Mouse (Mus musculus): Measurements from ENCODE around the gene Ovol2. TPM values are rescaled to one million over a fixed set of nuclear protein-coding genes. Genes with fewer than 3 reads are reported as not detected.

The Ovol2 gene
- polyA plus RNA-seq (2014; fragmentation: Nextera tagmentation; extraction: Ambion mirVana): 1.8 and 2.1 TPM in 2 replicates

DNA sequence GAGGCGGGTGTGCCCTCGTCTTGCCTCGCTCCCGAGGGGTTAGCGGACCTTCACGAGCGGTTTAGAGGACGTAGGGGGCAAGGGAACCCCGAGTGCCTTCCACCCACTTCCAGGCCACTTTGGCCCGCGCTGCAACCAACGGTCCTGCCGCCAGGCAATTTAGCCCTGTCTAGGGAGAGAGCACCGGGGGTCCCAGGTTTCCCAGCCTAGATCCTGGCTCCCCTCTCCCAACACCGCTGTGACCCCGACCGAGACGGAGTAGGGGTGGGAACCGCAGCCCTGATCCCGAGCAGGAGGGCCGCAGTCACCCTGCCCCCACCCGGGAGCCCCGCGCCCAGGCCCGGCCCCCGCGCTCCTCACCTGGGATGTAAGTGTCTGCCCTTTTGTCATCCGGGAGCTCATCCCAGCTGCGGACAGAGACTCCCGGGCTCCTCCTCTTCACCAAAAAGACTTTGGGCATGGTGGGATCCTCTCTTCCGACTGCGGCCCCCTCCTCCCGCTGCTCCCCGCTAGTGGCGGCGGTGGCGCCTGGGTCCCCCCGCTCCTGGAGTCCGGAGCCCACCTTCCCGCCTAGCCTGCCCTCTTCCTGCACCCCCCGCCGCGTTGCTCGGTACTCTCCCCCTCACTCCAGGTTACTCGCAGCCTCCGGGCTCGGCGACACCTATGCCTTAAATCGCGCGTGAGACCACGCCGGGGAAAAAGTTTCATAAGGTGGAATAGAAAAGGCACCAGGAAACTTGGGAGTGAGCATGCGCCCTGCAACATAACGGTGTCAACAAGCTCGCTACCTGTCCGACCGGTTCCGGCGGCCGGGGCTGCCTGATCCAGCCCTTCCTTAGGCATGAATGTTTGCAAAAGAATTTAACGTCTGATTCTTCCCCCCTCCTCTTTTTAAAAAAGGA is at the start of gene Ovol2:
Gene Ovol2 (minus strand): TSS at position 746 of the 902 bp plus-strand sequence.
- peak within 1 kb of the TSS; percentile 49 for H3K4me3 ChIP-seq (ENCODE audit: low read length)
- H3K9ac ChIP-seq (ENCODE audit: low read depth, low read length): peak within 1 kb of the TSS; percentile 40; the same call in 1 of the 2 replicates
- peak; percentile 58 for ATAC-seq (ENCODE audit: low FRiP score, low TSS enrichment)
- H3K27ac ChIP-seq (ENCODE audit: low read depth, low read length): no peak within 1 kb of the TSS
- H3K9me3 ChIP-seq (ENCODE audit: control insufficient read depth, low read length): no peaks in the 10 kb centered on the region
- H3K4me1 ChIP-seq (ENCODE audit: control insufficient read depth, insufficient read depth, low read length): peaks cover 22% of the 10 kb centered on the region
- WGBS: 1% methylated on average over 61 of the region's 62 CpGs
- H3K36me3 ChIP-seq (ENCODE audit: control insufficient read depth, insufficient read depth, low read length): no peaks in the 10 kb centered on the region
- H3K27me3 ChIP-seq (ENCODE audit: control insufficient read depth, insufficient read depth, low read length): peaks cover 51% of the 10 kb centered on the region
- peak within 1 kb of the TSS; percentile 83 for H3K4me2 ChIP-seq (replicated peaks; ENCODE audit: low read depth, low read length)

DNA sequence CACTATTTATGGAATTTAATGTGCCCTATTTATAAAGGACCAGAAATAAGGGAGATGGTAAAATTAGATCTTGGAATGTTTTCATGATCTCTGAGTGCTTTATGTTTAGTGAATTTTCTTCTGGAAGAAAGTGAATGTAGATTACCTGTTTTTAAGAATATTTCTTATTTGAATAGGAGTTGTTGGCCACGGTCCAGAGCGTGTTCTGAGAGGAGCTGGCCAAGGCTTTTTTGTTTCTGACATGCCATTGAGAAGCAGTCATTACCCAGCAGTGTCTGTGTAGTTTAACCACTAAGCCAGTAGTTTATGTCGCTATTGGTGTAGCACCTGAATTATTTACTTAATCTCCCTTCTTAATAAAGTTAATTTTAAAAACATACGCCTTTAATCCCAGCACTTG is 49.8 kb upstream of the Ovol2 start:
- H3K36me3 ChIP-seq (ENCODE audit: control insufficient read depth, insufficient read depth, low read length): peaks cover 84% of the 10 kb centered on the region
- no peak overlapping the region for H3K27ac ChIP-seq (ENCODE audit: low read depth, low read length)
- H3K9ac ChIP-seq (ENCODE audit: low read depth, low read length): no peak overlapping the region
- no peaks in the 10 kb centered on the region for H3K4me1 ChIP-seq (ENCODE audit: control insufficient read depth, insufficient read depth, low read length)
- H3K4me2 ChIP-seq (replicated peaks; ENCODE audit: low read depth, low read length): no peak overlapping the region
- H3K9me3 ChIP-seq (ENCODE audit: control insufficient read depth, low read length): no peaks in the 10 kb centered on the region
- no peak overlapping the region for H3K4me3 ChIP-seq (ENCODE audit: low read length)
- H3K27me3 ChIP-seq (ENCODE audit: control insufficient read depth, insufficient read depth, low read length): no peaks in the 10 kb centered on the region
- 96% methylated on average over 4 of the region's 4 CpGs for WGBS
- no peak for ATAC-seq (ENCODE audit: low FRiP score, low TSS enrichment)

DNA sequence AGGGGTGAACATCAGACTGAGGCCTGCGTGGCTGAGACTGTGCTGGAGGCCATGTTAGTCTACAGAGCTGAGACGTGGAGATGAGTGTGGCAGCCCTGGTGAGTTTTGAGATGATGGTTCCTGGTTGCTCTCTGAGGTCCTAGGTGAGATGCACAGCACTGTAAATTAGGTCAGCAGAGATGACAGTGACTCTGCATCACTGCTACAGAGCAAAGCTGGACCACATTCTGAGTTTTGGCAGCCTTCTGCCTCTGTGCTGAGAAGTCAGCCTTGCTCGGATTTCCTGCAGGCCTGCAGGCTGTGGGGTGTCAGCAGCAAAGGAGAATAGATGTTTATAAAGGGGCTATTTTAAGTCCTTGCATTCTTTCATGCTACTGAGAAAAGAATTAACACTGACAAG is 49.3 kb upstream of the Ovol2 start:
- WGBS: 83% methylated on average over 3 of the region's 3 CpGs
- no peaks in the 10 kb centered on the region for H3K9me3 ChIP-seq (ENCODE audit: control insufficient read depth, low read length)
- H3K27me3 ChIP-seq (ENCODE audit: control insufficient read depth, insufficient read depth, low read length): no peaks in the 10 kb centered on the region
- no peaks in the 10 kb centered on the region for H3K4me1 ChIP-seq (ENCODE audit: control insufficient read depth, insufficient read depth, low read length)
- no peak overlapping the region for H3K4me2 ChIP-seq (replicated peaks; ENCODE audit: low read depth, low read length)
- no peak overlapping the region for H3K27ac ChIP-seq (ENCODE audit: low read depth, low read length)
- no peak for ATAC-seq (ENCODE audit: low FRiP score, low TSS enrichment)
- no peak overlapping the region for H3K4me3 ChIP-seq (ENCODE audit: low read length)
- peaks cover 82% of the 10 kb centered on the region for H3K36me3 ChIP-seq (ENCODE audit: control insufficient read depth, insufficient read depth, low read length)
- H3K9ac ChIP-seq (ENCODE audit: low read depth, low read length): no peak overlapping the region

DNA sequence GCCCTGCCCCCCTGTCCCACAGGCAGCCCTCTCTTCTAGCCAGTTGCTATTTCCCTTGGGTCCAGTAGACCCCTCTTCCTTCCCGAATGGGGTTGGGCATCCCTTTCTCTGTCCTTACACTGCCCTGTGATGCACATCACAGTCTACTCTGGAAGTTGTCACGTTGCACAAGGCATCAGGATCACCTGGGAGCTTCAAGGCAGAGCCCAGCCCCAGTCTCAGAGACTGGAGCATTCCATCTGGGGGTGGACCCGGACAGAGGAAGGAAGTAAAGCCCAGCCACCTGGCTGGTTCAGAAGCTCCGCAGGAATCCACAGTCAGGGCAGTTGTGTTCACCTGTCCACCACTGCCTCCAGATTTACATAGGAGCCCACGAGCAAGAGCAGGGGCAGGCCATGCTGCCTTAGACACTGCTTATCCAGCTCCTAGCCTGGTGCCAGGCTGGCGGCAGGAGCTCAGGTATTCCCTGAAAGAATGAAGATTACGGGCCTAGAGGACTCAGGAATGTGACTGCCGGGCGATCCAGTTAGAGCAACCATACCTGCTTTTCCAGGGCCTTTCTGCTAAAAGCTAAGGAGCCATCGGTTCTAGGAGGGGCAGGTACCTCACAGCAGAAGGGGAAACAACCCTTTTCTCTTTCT is 43.2 kb upstream of the Ovol2 start:
- Histone ChIP-seq H3K4me1 (ENCODE audit: control insufficient read depth, insufficient read depth, low read length) (no peaks in the 10 kb centered on the region), H3K4me3 (ENCODE audit: low read length) (no peak overlapping the region), H3K27me3 (ENCODE audit: control insufficient read depth, insufficient read depth, low read length) (no peaks in the 10 kb centered on the region), H3K9ac (ENCODE audit: low read depth, low read length) (no peak overlapping the region), H3K36me3 (ENCODE audit: control insufficient read depth, insufficient read depth, low read length) (peaks cover 61% of the 10 kb centered on the region), H3K9me3 (ENCODE audit: control insufficient read depth, low read length) (no peaks in the 10 kb centered on the region), H3K27ac (ENCODE audit: low read depth, low read length) (no peak overlapping the region), H3K4me2 (replicated peaks; ENCODE audit: low read depth, low read length) (no peak overlapping the region)
- WGBS: 89% methylated on average over 10 of the region's 10 CpGs
- ATAC-seq (ENCODE audit: low FRiP score, low TSS enrichment): no peak

DNA sequence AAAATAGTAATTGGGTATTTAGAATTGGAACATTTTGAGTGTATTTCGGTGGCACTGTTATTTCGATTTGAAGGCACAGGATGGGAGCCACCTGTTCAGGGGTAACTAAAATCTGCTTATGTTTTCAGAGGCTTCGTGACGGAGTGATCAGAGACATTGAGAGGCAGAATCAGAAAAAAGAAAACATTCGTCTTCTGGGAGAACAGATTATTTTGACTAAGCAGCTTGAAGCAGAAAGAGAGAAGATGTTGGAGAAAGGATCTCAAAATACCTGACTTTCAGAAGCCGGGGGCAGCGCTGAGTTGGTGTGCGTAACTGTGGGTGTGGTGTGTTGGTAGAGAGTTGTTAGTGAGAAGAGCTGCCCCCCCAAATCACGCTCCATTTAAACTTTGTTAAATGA is 41.1 kb upstream of the Ovol2 start:
- Histone ChIP-seq H3K9me3 (ENCODE audit: control insufficient read depth, low read length) (no peaks in the 10 kb centered on the region), H3K4me2 (replicated peaks; ENCODE audit: low read depth, low read length) (no peak overlapping the region), H3K4me1 (ENCODE audit: control insufficient read depth, insufficient read depth, low read length) (no peaks in the 10 kb centered on the region), H3K9ac (ENCODE audit: low read depth, low read length) (no peak overlapping the region), H3K27me3 (ENCODE audit: control insufficient read depth, insufficient read depth, low read length) (no peaks in the 10 kb centered on the region), H3K4me3 (ENCODE audit: low read length) (no peak overlapping the region), H3K27ac (ENCODE audit: low read depth, low read length) (no peak overlapping the region), H3K36me3 (ENCODE audit: control insufficient read depth, insufficient read depth, low read length) (peaks cover 43% of the 10 kb centered on the region)
- ATAC-seq (ENCODE audit: low FRiP score, low TSS enrichment): no peak
- WGBS: 92% methylated on average over 9 of the region's 9 CpGs

DNA sequence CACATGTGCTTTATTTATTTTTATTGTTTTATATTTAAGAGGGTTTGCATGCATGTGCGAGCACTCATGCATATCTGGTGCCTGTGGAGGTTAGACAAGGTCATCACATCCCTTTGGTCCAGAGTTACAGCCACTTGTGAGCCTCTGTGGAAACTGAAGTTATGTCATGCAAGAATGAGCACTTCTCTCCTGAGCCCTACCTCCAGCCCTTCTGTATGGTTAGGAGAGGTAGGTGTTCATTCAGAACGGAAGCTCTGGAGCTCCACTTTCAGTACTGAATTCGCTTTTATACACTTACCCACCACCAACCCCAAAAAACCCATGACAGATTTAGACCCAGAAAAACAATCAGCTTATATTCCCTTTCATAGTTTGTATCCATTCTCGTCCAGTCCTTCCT is 39.6 kb upstream of the Ovol2 start:
- no peak for ATAC-seq (ENCODE audit: low FRiP score, low TSS enrichment)
- H3K36me3 ChIP-seq (ENCODE audit: control insufficient read depth, insufficient read depth, low read length): peaks cover 34% of the 10 kb centered on the region
- no peaks in the 10 kb centered on the region for H3K27me3 ChIP-seq (ENCODE audit: control insufficient read depth, insufficient read depth, low read length)
- WGBS: 65% methylated on average over 4 of the region's 4 CpGs
- H3K4me3 ChIP-seq (ENCODE audit: low read length): no peak overlapping the region
- H3K9me3 ChIP-seq (ENCODE audit: control insufficient read depth, low read length): no peaks in the 10 kb centered on the region
- no peak overlapping the region for H3K4me2 ChIP-seq (replicated peaks; ENCODE audit: low read depth, low read length)
- no peaks in the 10 kb centered on the region for H3K4me1 ChIP-seq (ENCODE audit: control insufficient read depth, insufficient read depth, low read length)
- H3K27ac ChIP-seq (ENCODE audit: low read depth, low read length): no peak overlapping the region
- no peak overlapping the region for H3K9ac ChIP-seq (ENCODE audit: low read depth, low read length)

DNA sequence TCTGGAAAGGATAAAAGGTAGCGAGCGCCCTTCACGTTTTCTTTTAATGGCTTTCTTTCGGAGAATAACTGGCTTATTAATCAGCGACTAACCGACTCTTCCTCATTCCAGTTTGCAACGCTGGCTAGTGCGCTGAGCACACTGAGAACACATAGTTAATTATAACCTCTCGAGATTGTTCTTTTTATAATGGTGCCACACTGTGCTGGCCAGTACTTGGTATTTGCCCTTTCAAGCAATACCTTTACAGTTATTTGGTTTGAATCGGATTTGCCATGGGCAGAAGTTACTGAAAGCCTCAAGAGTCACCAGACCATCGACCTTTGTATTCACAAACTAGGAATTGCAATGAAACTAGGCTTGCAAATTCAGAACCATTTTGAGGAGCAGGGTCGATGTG is 37.6 kb upstream of the Ovol2 start:
- no peaks in the 10 kb centered on the region for H3K4me1 ChIP-seq (ENCODE audit: control insufficient read depth, insufficient read depth, low read length)
- peak overlapping the region; percentile 90 for H3K9ac ChIP-seq (ENCODE audit: low read depth, low read length)
- no peaks in the 10 kb centered on the region for H3K27me3 ChIP-seq (ENCODE audit: control insufficient read depth, insufficient read depth, low read length)
- H3K36me3 ChIP-seq (ENCODE audit: control insufficient read depth, insufficient read depth, low read length): peaks cover 16% of the 10 kb centered on the region
- H3K27ac ChIP-seq (ENCODE audit: low read depth, low read length): peak overlapping the region; percentile 95
- ATAC-seq (ENCODE audit: low FRiP score, low TSS enrichment): no peak
- 1% methylated on average over 12 of the region's 12 CpGs for WGBS
- H3K9me3 ChIP-seq (ENCODE audit: control insufficient read depth, low read length): no peaks in the 10 kb centered on the region
- peak overlapping the region; percentile 88 for H3K4me3 ChIP-seq (ENCODE audit: low read length)
- peak overlapping the region; percentile 55 for H3K4me2 ChIP-seq (replicated peaks; ENCODE audit: low read depth, low read length)

DNA sequence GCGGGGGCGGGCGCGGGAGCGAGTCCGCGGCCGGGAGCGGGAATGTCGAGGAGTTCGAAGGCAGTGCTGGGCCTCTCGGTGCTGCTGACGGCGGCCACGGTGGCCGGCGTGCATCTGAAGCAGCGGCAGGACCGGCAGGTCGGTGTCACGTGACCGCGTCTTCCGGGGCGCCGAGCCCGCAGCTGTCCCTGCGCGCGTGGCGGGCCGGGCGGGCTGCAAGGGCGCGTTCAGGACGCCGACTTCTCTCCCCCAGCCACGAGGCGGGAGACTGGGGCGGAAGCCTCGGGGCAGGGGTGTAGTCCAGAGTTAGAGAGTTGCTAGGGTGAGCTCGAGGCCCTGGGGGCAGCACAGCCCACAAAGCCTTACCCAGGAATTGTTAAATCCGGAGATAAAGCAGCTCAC is 37.1 kb upstream of the Ovol2 start:
- Histone ChIP-seq H3K4me3 (ENCODE audit: low read length) (peak overlapping the region; percentile 88), H3K27me3 (ENCODE audit: control insufficient read depth, insufficient read depth, low read length) (no peaks in the 10 kb centered on the region), H3K27ac (ENCODE audit: low read depth, low read length) (peak overlapping the region; percentile 95), H3K9me3 (ENCODE audit: control insufficient read depth, low read length) (no peaks in the 10 kb centered on the region), H3K4me1 (ENCODE audit: control insufficient read depth, insufficient read depth, low read length) (no peaks in the 10 kb centered on the region), H3K36me3 (ENCODE audit: control insufficient read depth, insufficient read depth, low read length) (peaks cover 12% of the 10 kb centered on the region), H3K4me2 (replicated peaks; ENCODE audit: low read depth, low read length) (peak overlapping the region; percentile 55), H3K9ac (ENCODE audit: low read depth, low read length) (peak overlapping the region; percentile 90)
- ATAC-seq (ENCODE audit: low FRiP score, low TSS enrichment): peak; percentile 92
- under 1% methylated on average over 43 of the region's 43 CpGs for WGBS

Data from kidney, embryonic 14.5 days (tissue).